Mouse (Mus musculus) embryo, embryonic 11 days (tissue): Measurements from ENCODE around the gene Etfa.
A peak's percentile ranks its signal among the peaks of the same experiment; 100 is the strongest.

ENCODE experiments used
- DNase-seq: peaks from one replicate; pipeline ENCODE4 v3.0.0-alpha.2; 2015

Etfa gene

GRCm38 (mm10) chr9:55512027-55512543, at the start of gene Etfa:
Gene Etfa (minus strand): TSS chr9:55512243.
- DNase-seq = peak; percentile 99

- DNase-seq = no peak
Measured at GRCm38 (mm10) chr9:55560960-55561359, 48.9 kb upstream of the Etfa start.

GRCm38 (mm10) chr9:55554986-55555385, 42.9 kb upstream of the Etfa start:
- no peak for DNase-seq

GRCm38 (mm10) chr9:55549302-55549890, 37.4 kb upstream of the Etfa start:
- peak; percentile 64 for DNase-seq

GRCm38 (mm10) chr9:55548871-55549270, 36.8 kb upstream of the Etfa start:
- DNase-seq = peak; percentile 6

- DNase-seq = peak; percentile 78
Measured at GRCm38 (mm10) chr9:55546176-55547010, 34.4 kb upstream of the Etfa start.

GRCm38 (mm10) chr9:55545556-55546175, 33.6 kb upstream of the Etfa start:
- DNase-seq = peak; percentile 37

GRCm38 (mm10) chr9:55544861-55545555, 33.0 kb upstream of the Etfa start:
- peak; percentile 65 for DNase-seq

- DNase-seq = peak; percentile 76
Measured at GRCm38 (mm10) chr9:55543703-55544401, 31.8 kb upstream of the Etfa start.

GRCm38 (mm10) chr9:55543336-55543702, 31.3 kb upstream of the Etfa start:
- DNase-seq = peak; percentile 41

- DNase-seq = peak; percentile 44
Measured at GRCm38 (mm10) chr9:55542366-55543325, 30.6 kb upstream of the Etfa start.

GRCm38 (mm10) chr9:55541681-55542365, 29.8 kb upstream of the Etfa start:
- DNase-seq = peak; percentile 50

GRCm38 (mm10) chr9:55540888-55541287, 28.8 kb upstream of the Etfa start:
- DNase-seq = peak; percentile 95

GRCm38 (mm10) chr9:55540391-55540770, 28.3 kb upstream of the Etfa start:
- peak; percentile 36 for DNase-seq

- peak; percentile 63 for DNase-seq
Measured at GRCm38 (mm10) chr9:55539661-55540390, 27.8 kb upstream of the Etfa start.

GRCm38 (mm10) chr9:55539006-55539405, 27.0 kb upstream of the Etfa start:
- no peak for DNase-seq

GRCm38 (mm10) chr9:55538377-55538776, 26.3 kb upstream of the Etfa start, which contains the start of gene Isl2:
Gene Isl2 (plus strand): TSS chr9:55538672.
- DNase-seq = peak; percentile 12

- DNase-seq = peak; percentile 76
Measured at GRCm38 (mm10) chr9:55535907-55536306, 23.9 kb upstream of the Etfa start.

- DNase-seq = no peak
Measured at GRCm38 (mm10) chr9:55525716-55526115, 13.7 kb upstream of the Etfa start.

GRCm38 (mm10) chr9:55511521-55511993, 486 bp downstream of the Etfa start:
- peak; percentile 76 for DNase-seq
